Mouse (Mus musculus): ENCODE measurements at regions not wholly inside any gene's neighbourhood (a gene's known extent, or its start where the extent isn't known, plus 50 kb on each side); places are given as distances from the start of the nearest gene placed in this dataset.

DNA sequence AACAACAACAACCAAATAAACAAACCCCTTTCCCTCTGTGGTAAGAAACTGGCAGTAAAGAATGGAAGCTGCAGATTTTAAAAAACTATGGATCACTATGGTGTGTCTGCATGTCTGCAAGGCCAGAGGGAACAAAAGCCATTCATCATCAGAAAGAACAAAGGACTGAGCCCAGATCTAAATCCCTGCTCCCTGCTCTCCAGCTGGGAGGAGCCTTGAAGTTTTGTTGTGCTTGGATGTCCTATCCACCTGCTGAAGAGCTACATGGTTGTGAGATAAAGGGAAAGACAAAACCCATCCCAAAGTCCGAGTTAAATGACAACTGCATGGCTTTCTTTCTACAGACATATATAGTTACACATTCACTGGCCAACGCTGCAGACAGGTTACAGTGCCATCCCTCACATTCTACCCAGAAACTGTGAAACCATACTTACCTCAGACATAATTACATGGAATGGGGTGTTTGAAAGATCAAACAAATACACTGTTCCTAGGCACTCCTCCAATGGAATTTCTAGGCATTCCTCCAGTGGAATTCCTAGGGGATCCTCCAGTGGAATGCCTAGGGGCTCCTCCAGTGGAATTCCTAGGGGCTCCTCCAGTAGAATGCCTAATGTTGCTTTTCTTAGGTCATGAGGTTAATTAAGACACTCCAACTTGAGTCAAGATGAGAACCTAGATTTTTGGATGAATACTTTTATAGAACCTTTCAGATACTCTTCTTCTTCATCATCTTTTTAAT, 2054.2 kb downstream of the A830018L16Rik start:
- 13% methylated on average over 2 of the region's 2 CpGs for WGBS
- Histone ChIP-seq H3K4me1 (replicated peaks) (no peaks in the 10 kb centered on the region), H3K36me3 (no peaks in the 10 kb centered on the region), H3K27me3 (no peaks in the 10 kb centered on the region), H3K9ac (no peak overlapping the region), H3K4me2 (no peak overlapping the region), H3K9me3 (no peaks in the 10 kb centered on the region), H3K27ac (replicated peaks) (no peak overlapping the region), H3K4me3 (no peak overlapping the region)
- no peak for ATAC-seq (ENCODE audit: low FRiP score, low read depth)

DNA sequence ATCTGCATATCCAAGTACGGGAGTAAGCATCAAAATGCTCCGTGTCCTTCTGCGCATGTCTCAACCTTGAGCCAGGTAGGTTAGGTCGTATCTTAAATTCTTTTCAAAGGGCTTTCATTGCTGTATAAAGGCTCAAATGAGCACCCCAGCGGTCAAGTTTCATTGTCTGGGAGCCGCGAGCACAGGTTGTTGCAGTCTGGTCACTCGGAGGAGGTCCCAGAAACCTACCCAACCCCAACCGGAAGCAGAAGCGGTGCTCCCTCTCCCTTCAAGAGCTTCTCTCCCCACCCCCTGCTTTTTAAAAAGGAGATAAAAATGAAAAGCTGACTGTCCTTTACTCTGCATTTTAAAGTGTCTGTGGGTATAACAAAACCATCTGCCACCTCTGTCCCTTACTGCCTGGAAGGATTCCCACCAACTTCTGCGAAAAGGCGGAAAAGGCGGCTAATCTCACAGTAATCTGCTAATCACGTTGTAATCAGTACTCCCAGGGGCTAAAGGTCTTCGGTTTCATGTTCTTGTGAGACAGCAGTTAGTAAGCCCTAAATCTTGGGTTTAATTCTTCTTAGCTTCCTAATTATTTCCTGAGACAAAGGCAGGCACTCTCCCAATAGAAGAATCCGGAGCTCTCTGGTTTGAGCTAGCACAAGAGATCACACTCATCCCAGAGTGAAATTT, 2081.0 kb downstream of the A830018L16Rik start:
- H3K36me3 ChIP-seq, result no peaks in the 10 kb centered on the region
- ATAC-seq (ENCODE audit: low FRiP score, low read depth), result no peak
- WGBS, result 51% methylated on average over 16 of the region's 16 CpGs

DNA sequence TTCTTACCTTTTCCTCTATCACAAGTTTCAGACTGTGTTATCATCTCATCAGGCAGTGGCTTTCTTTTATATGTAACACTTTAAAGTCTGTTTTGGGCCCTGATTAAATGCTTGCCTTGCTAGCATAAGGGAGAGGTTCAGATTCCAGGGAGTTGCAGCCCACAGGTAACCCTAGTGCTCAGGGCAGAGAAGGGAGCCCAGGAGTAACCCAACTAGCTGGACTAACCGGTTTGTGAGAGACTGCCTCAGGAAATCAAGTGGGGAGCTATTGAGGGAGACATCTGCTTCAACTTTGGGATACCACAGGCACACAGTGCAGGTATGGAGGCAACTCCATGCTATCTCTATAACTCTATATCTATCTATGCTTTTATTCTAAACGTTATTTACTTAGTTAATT, 2082.5 kb downstream of the A830018L16Rik start:
- no peaks in the 10 kb centered on the region for H3K36me3 ChIP-seq
- H3K9me3 ChIP-seq, result no peaks in the 10 kb centered on the region
- no peaks in the 10 kb centered on the region for H3K27me3 ChIP-seq
- no peak overlapping the region for H3K4me2 ChIP-seq
- WGBS, result 27% methylated on average over 2 of the region's 2 CpGs
- H3K4me1 ChIP-seq (replicated peaks), result no peaks in the 10 kb centered on the region
- H3K9ac ChIP-seq, result no peak overlapping the region
- H3K27ac ChIP-seq (replicated peaks), result no peak overlapping the region
- ATAC-seq (ENCODE audit: low FRiP score, low read depth), result no peak
- H3K4me3 ChIP-seq, result no peak overlapping the region

More for the DNA sequence above, 2081.0 kb downstream of the A830018L16Rik start:
- Histone ChIP-seq H3K9me3 (no peaks in the 10 kb centered on the region), H3K4me3 (no peak overlapping the region), H3K27me3 (no peaks in the 10 kb centered on the region), H3K27ac (replicated peaks) (no peak overlapping the region), H3K4me1 (replicated peaks) (no peaks in the 10 kb centered on the region), H3K9ac (no peak overlapping the region), H3K4me2 (no peak overlapping the region)

DNA sequence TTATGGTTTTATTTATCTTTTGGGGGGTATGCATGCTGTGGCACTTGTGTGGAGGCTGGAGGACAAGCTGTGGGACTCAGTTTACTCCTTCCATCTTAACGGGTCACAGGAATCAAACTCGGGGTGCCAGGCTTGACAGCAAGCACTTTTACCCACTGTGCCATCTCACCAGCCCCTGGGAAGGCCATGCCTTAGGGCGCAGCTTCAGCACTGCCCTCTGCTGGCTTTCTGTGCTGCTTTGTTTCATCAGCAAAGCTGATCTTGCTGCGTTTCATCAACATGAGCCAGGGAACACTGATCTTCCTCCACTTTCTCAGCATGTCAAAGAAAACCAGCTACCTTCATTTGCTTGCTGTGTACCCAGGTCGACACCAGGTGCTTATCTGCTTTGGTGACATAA, 2086.6 kb downstream of the A830018L16Rik start:
- H3K27ac ChIP-seq (replicated peaks), result no peak overlapping the region
- H3K9ac ChIP-seq, result no peak overlapping the region
- ATAC-seq (ENCODE audit: low FRiP score, low read depth), result no peak
- H3K36me3 ChIP-seq, result no peaks in the 10 kb centered on the region
- H3K4me3 ChIP-seq, result no peak overlapping the region
- WGBS, result 35% methylated on average over 5 of the region's 5 CpGs
- no peaks in the 10 kb centered on the region for H3K9me3 ChIP-seq
- H3K4me1 ChIP-seq (replicated peaks), result no peaks in the 10 kb centered on the region
- H3K4me2 ChIP-seq, result no peak overlapping the region
- H3K27me3 ChIP-seq, result no peaks in the 10 kb centered on the region

DNA sequence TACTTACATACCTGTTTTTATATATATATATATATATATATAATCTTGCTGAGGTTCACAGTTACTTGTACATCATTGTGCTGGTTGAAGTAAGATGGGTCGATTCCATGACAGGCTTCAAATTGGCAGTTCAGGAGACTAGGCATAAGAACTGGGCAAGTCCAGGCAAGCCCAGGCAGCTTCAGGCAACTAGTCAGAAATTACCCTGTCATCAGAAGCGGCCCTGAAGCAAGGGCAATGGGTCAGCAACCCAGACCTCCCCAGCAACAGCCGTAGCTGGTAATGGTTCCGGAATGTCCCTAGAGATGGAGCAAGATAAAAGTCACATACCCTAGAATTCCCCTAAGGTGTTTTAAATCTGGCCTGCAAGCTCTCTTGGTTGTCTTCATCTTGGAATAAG, 2088.0 kb downstream of the A830018L16Rik start:
- no peak overlapping the region for H3K9ac ChIP-seq
- H3K27me3 ChIP-seq, result no peaks in the 10 kb centered on the region
- ATAC-seq (ENCODE audit: low FRiP score, low read depth), result no peak

DNA sequence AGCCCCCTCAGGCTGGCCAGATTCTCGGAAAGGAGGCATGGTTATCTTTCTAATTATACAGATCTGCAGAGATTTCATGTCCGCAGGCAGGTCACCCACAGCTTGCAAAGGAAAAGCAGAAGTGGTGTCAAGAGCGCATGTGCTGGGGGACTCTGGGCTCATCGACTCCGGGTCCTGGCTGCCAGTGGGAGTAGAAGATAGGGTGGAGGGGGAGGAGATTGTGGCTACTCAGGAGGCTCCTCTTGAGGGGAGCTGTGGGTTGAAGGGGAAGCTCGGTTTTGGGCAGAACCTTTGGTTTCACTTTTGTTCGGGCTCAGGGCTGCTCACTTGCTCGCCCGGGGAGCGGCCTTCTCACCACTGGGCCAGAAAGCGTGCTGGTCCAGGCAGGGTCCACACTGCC, 2099.9 kb downstream of the A830018L16Rik start:
- WGBS, result 97% methylated on average over 11 of the region's 11 CpGs
- Histone ChIP-seq H3K27me3 (no peaks in the 10 kb centered on the region), H3K4me1 (replicated peaks) (no peaks in the 10 kb centered on the region), H3K27ac (replicated peaks) (no peak overlapping the region), H3K9me3 (no peaks in the 10 kb centered on the region), H3K9ac (no peak overlapping the region), H3K4me3 (no peak overlapping the region), H3K36me3 (no peaks in the 10 kb centered on the region), H3K4me2 (no peak overlapping the region)
- no peak for ATAC-seq (ENCODE audit: low FRiP score, low read depth)

More for the DNA sequence above, 2088.0 kb downstream of the A830018L16Rik start:
- no peak overlapping the region for H3K27ac ChIP-seq (replicated peaks)
- H3K4me2 ChIP-seq, result no peak overlapping the region
- no peak overlapping the region for H3K4me3 ChIP-seq
- no peaks in the 10 kb centered on the region for H3K9me3 ChIP-seq
- no peaks in the 10 kb centered on the region for H3K36me3 ChIP-seq
- WGBS, result 85% methylated on average over 4 of the region's 4 CpGs
- no peaks in the 10 kb centered on the region for H3K4me1 ChIP-seq (replicated peaks)
